ENCODE assay signal across 13 mouse cellular contexts in genomic region chr1:181420080-181420536, GRCm38 (mm10).
DNase-seq lines count a peak whose midpoint lies in the region; ATAC-seq and TF ChIP-seq lines count a peak whose summit lies in the region.
"Had no signal": no experiment of that assay in that cellular context is flagged by ENCODE, and none has a peak within 500 bp of the region (broad histone marks: within the 10 kb centered on the region; RNA-seq: fewer than 3 reads in every experiment).

No protein-coding gene starts in this region.

- intact Hi-C loops in gastrocnemius, adult 2 months (cut with DNase I): no loop called here
- intact Hi-C loops in left cerebral cortex, postnatal 25 days (cut with DNase I): no loop called here

- no peak overlapping the region for H3K27ac ChIP-seq in gastrocnemius, adult 2 months
- H3K27ac ChIP-seq in embryonic facial prominence, embryonic 14.5 days (replicated peaks; ENCODE audit: low read depth, low read length): no peak overlapping the region
- H3K27ac ChIP-seq: embryonic facial prominence, embryonic 15.5 days; heart, embryonic 13.5 days; limb, embryonic 10.5 days; liver, embryonic 15.5 days had no signal

- H3K9ac ChIP-seq in embryonic facial prominence, embryonic 14.5 days (ENCODE audit: low read depth, low read length): no peak overlapping the region
- H3K9ac ChIP-seq: embryonic facial prominence, embryonic 15.5 days; heart, embryonic 13.5 days; liver, embryonic 15.5 days had no signal

- DNase-seq in gastrocnemius, postnatal 25 days: peak; percentile 15
- DNase-seq in gastrocnemius, adult 2 months: no peak
- DNase-seq in left cerebral cortex, postnatal 25 days (ENCODE audit: low spot score in 2 of 2): peak; percentile 38 to 78
- DNase-seq in left cerebral cortex, adult 8-10 months (ENCODE audit: low spot score in 2 of 2): no peak
- peak; percentile 47 for DNase-seq in adipocyte (ENCODE audit: low spot score)
- peak; percentile 56 for DNase-seq in embryonic facial prominence, embryonic 14.5 days (ENCODE audit: low spot score)
- DNase-seq in retina, embryonic 14.5 days (ENCODE audit: low spot score): no peak
- DNase-seq: adrenal gland, postnatal 10 days; cerebellum, adult 11-12 months had no signal

- H3K9me3 ChIP-seq in embryonic facial prominence, embryonic 14.5 days (ENCODE audit: control insufficient read depth, low read length): no peaks in the 10 kb centered on the region
- H3K9me3 ChIP-seq: embryonic facial prominence, embryonic 15.5 days; heart, embryonic 13.5 days; limb, embryonic 10.5 days; liver, embryonic 15.5 days had no signal

- no peak overlapping the region; the same call in 1 of the 2 replicates for H3K4me2 ChIP-seq in embryonic facial prominence, embryonic 14.5 days (ENCODE audit: low read depth, low read length)
- H3K4me2 ChIP-seq: embryonic facial prominence, embryonic 15.5 days; heart, embryonic 13.5 days; liver, embryonic 15.5 days had no signal

- 32% methylated on average over 11 of the region's 11 CpGs for WGBS in embryonic facial prominence, embryonic 14.5 days

- peaks cover 18% of the 10 kb centered on the region for H3K4me1 ChIP-seq in embryonic facial prominence, embryonic 14.5 days (ENCODE audit: control insufficient read depth, insufficient read depth, low read length)
- H3K4me1 ChIP-seq: liver, embryonic 15.5 days had no signal

- no peak for TF ChIP-seq CTCF in gastrocnemius, adult 2 months (IDR thresholded peaks at IDR 0.05)

- H3K36me3 ChIP-seq in embryonic facial prominence, embryonic 14.5 days (ENCODE audit: control insufficient read depth, insufficient read depth, low read length): no peaks in the 10 kb centered on the region
- H3K36me3 ChIP-seq: embryonic facial prominence, embryonic 15.5 days; heart, embryonic 13.5 days; limb, embryonic 10.5 days; liver, embryonic 15.5 days had no signal

- no peaks in the 10 kb centered on the region for H3K27me3 ChIP-seq in embryonic facial prominence, embryonic 14.5 days (replicated peaks; ENCODE audit: control insufficient read depth, insufficient read depth, low read length)
- H3K27me3 ChIP-seq: embryonic facial prominence, embryonic 15.5 days; heart, embryonic 13.5 days; liver, embryonic 15.5 days had no signal

- H3K4me3 ChIP-seq in gastrocnemius, adult 2 months: no peak overlapping the region
- H3K4me3 ChIP-seq in embryonic facial prominence, embryonic 14.5 days (ENCODE audit: low read depth, low read length): no peak overlapping the region
- H3K4me3 ChIP-seq: embryonic facial prominence, embryonic 15.5 days; heart, embryonic 13.5 days; limb, embryonic 10.5 days; liver, embryonic 15.5 days had no signal

- ATAC-seq in embryonic facial prominence, embryonic 14.5 days (ENCODE audit: low read depth): peak; percentile 53; the same call in 1 of the 2 replicates

Comparison
In these comparisons a context has a peak if more than half of its experiments do, and no peak if none do; other contexts are left out.
1. DNase-seq: peak in gastrocnemius, postnatal 25 days (single experiment), left cerebral cortex, postnatal 25 days (2 of 2), adipocyte (single experiment) and embryonic facial prominence, embryonic 14.5 days (single experiment); none in gastrocnemius, adult 2 months (single experiment), left cerebral cortex, adult 8-10 months (0 of 2) and retina, embryonic 14.5 days (single experiment).